Mouse (Mus musculus) small intestine, adult 2 months (tissue): Measurements from ENCODE around the gene Lmod2. TPM values are rescaled to one million over a fixed set of nuclear protein-coding genes. Genes with fewer than 3 reads are reported as not detected.

ENCODE experiments used
- H3K27ac ChIP-seq: fragments of 200-500 bp; 2 replicates; pipeline ENCODE4 v1.5.1; 2012; ENCODE audit warnings: low read depth, low read length, control low read depth, inconsistent platforms; ENCODE audit not compliant: insufficient read depth
- H3K27me3 ChIP-seq: fragments of 200-500 bp; 2 replicates; pipeline ENCODE4 v1.6.1; 2012; ENCODE audit warnings: mild to moderate bottlenecking, moderate library complexity, low read length, inconsistent platforms; ENCODE audit not compliant: control insufficient read depth, insufficient read depth
- H3K36me3 ChIP-seq: fragments of 200-500 bp; 2 replicates; pipeline ENCODE4 v1.6.1; 2012; ENCODE audit warnings: mild to moderate bottlenecking, low read length, control low read depth, inconsistent platforms; ENCODE audit not compliant: control insufficient read depth, insufficient read depth
- H3K4me1 ChIP-seq: fragments of 200-500 bp; 2 replicates; pipeline ENCODE4 v1.6.1; 2012; ENCODE audit warnings: low read length, inconsistent platforms, mixed read lengths; ENCODE audit not compliant: control insufficient read depth, insufficient read depth, insufficient read length
- H3K4me3 ChIP-seq: fragments of 200-500 bp; 2 replicates; pipeline ENCODE4 v1.5.1; 2012; ENCODE audit warnings: low read depth, mild to moderate bottlenecking, control low read depth, inconsistent platforms, low read length, moderate library complexity
- CTCF ChIP-seq: fragments of 200-500 bp; IDR thresholded peaks from 2 replicates; pipeline ENCODE4 v1.5.1; 2012; ENCODE audit warnings: low read depth, mild to moderate bottlenecking, control low read depth, inconsistent platforms, low read length, moderate library complexity, mixed read lengths; ENCODE audit not compliant: insufficient replicate concordance, insufficient read length; ENCODE audit errors: extremely low read depth
- POLR2A ChIP-seq: fragments of 200-500 bp; IDR thresholded peaks from 2 replicates; pipeline ENCODE4 v1.6.1; 2012; ENCODE audit warnings: low read depth, mild to moderate bottlenecking, control low read depth, inconsistent platforms, low read length, moderate library complexity
- WGBS: fragments of 180-500 bp; shearing (Covaris S2); methylation state at CpG from one replicate; pipeline ENCODE4 v1.1.7; 2018; 5-methylcytosine and 5-hydroxymethylcytosine counted together
- polyA plus RNA-seq: library from polyadenylated mRNA; depleted of rRNA; stranded (reverse); fragments of >200 nt; gene quantifications from 2 replicates; pipeline ENCODE4 v1.2.3, GENCODE M21; 2012

The Lmod2 gene
- polyA plus RNA-seq, 1 experiment = not detected

DNA sequence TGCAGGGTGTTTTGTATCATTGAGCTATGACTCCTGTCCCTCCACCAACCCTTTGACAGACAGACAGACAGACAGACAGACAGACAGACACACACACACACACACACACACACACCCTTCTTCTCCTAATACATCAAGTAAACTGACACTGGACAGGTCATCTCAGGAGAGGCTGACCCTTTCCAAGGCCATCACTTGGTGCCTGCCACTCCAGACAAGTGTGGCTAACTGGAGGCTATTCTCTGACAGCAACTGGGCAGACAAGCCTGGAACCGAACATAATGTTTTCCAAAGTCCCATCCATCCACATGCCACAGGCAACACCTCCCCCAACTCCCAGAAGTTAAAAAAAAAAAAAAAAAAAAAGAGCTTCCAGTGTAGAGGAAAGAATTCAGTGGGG, 4.1 kb downstream of the Lmod2 start:
- no peak for TF ChIP-seq POLR2A
- TF ChIP-seq CTCF = no peak
- Histone ChIP-seq H3K27ac (no peak overlapping the region), H3K4me1 (0 out of 2 replicates have a peak, but pooled peaks cover 2% of the 10 kb centered on the region), H3K36me3 (no peaks in the 10 kb centered on the region), H3K4me3 (no peak overlapping the region), H3K27me3 (no peaks in the 10 kb centered on the region)
- WGBS = 33% methylated on average over 1 of the region's 1 CpGs

DNA sequence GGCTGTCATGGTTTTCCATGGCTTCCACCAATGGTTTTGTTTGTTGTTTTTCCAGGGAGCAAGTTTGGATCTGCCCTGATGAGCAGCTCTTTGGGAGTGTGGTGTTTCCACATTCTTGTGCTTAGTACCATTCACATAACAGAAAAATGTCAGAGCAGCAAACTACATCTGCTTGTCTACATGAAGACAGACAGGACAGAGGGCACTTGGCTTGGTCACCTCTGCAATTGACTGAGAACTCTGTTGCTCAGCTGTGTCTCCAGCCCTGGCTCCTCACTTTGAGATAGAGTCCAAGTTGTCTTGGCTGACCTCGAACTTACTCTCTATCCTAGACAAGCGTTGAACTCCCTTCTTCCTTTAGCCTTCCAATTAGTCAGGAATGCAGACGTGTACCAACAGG, 4.8 kb downstream of the Lmod2 start:
- Histone ChIP-seq H3K27ac (no peak overlapping the region), H3K4me1 (0 out of 2 replicates have a peak, but pooled peaks cover 2% of the 10 kb centered on the region), H3K36me3 (no peaks in the 10 kb centered on the region), H3K4me3 (no peak overlapping the region), H3K27me3 (no peaks in the 10 kb centered on the region)
- 78% methylated on average over 3 of the region's 3 CpGs for WGBS
- no peak for TF ChIP-seq CTCF
- TF ChIP-seq POLR2A = no peak

DNA sequence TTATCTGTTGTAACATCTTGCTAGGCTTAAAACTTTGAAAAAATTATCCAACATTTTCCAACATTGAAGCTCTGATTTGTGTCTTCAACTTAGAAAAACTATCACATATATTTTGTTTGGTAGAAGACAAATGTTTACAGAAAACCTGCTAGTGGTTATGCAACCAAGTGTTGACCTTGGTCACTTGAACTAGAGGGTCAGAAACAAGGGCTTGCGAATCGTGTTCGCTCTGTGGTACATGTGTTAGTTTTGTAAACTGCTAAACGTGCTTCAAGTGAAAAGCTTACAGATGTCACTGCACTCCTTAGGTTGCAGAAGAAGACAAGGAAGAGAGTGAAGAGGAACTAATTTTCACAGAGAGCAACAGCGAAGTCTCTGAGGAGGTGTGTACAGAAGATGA, 5.4 kb downstream of the Lmod2 start:
- 73% methylated on average over 5 of the region's 5 CpGs for WGBS

DNA sequence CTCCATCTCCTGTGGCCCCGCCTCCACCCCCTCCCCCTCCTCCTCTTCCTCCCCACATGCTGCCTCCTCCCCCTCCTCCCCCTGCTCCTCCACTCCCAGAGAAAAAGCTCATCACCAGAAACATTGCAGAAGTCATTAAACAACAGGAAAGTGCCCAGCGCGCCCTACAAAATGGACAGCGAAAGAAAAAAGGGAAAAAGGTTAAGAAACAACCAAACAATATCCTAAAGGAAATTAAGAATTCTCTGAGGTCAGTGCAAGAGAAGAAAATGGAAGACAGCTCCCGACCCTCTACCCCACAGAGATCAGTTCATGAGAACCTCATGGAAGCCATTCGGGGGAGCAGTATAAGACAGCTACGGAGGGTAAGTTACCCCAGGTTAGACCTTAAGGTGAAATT, 6.7 kb downstream of the Lmod2 start:
- Histone ChIP-seq H3K4me1 (0 out of 2 replicates have a peak, but pooled peaks cover 2% of the 10 kb centered on the region), H3K4me3 (no peak overlapping the region)
- WGBS = 91% methylated on average over 7 of the region's 7 CpGs

More for the DNA sequence above, 5.4 kb downstream of the Lmod2 start:
- no peak overlapping the region for H3K27ac ChIP-seq
- TF ChIP-seq CTCF (no peak), POLR2A (no peak)
- no peak overlapping the region for H3K4me3 ChIP-seq
- H3K36me3 ChIP-seq = no peaks in the 10 kb centered on the region
- H3K4me1 ChIP-seq = 0 out of 2 replicates have a peak, but pooled peaks cover 2% of the 10 kb centered on the region
- no peaks in the 10 kb centered on the region for H3K27me3 ChIP-seq

DNA sequence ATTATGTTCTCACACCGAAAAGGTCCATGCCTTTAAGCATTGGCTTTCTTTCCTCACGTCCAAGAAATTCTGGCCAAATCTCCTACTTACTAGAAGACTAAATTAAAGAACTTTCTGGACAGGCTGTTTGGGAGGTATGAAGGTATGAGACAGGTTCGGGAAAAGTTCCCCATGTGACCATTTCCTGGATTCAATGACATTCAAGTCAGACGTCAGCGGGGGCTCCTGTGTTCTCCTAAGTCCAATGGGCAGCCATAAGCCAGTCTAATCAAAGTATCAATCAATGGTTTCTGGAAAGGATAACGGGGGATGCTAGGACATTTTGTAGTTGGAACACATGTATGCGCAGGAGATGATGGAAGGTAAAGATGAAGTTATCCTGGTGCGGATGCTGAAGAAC, 8.1 kb downstream of the Lmod2 start:
- Histone ChIP-seq H3K27me3 (no peaks in the 10 kb centered on the region), H3K4me1 (0 out of 2 replicates have a peak, but pooled peaks cover 2% of the 10 kb centered on the region), H3K36me3 (no peaks in the 10 kb centered on the region), H3K4me3 (no peak overlapping the region), H3K27ac (no peak overlapping the region)
- 89% methylated on average over 8 of the region's 8 CpGs for WGBS
- TF ChIP-seq POLR2A (no peak), CTCF (no peak)

More for the DNA sequence above, 6.7 kb downstream of the Lmod2 start:
- no peak for TF ChIP-seq CTCF
- no peak for TF ChIP-seq POLR2A
- H3K27me3 ChIP-seq = no peaks in the 10 kb centered on the region
- no peak overlapping the region for H3K27ac ChIP-seq
- no peaks in the 10 kb centered on the region for H3K36me3 ChIP-seq

DNA sequence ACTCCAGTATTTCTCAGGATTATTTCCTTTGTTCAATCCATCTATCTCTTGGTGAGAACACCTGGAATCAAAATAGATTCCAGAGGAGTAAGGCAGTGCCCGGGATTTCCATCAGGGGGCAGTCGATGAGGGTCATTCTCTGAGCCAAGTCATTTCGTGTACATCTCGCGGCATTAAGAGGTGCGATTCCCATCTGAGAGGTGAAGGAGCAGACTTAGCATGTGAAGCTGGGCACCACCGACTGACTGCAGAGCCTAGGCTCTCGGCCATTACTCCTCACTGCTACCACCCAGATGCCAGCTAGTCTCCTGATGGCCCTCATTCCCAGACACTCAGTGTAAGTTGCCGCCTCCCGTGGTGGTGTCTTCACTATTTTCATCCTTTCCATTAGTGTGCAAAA, 8.9 kb downstream of the Lmod2 start:
- 65% methylated on average over 10 of the region's 10 CpGs for WGBS
- 0 out of 2 replicates have a peak, but pooled peaks cover 2% of the 10 kb centered on the region for H3K4me1 ChIP-seq
- TF ChIP-seq CTCF (peak; percentile 21; the same call in 1 of the 2 replicates), POLR2A (no peak)
- H3K27ac ChIP-seq = no peak overlapping the region
- H3K27me3 ChIP-seq = no peaks in the 10 kb centered on the region
- H3K36me3 ChIP-seq = no peaks in the 10 kb centered on the region
- no peak overlapping the region for H3K4me3 ChIP-seq

DNA sequence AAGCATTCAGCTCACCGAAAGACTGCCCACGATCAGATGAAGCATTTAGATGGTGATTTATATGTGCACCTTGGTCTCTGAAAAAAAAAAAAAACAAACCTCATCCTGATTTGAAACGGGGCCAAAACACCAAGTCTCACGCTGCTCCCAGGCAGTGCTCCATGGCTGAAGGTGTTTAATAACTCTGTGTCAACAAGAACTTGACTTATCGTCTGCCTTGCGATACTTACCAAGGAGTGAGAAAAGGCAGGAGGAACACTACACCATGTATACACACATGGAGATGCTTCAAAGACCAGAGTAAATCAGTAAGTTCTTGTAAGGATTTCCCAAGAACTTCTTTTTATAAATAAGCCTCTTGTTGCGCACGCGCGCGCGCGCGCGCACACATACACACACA, 10.0 kb downstream of the Lmod2 start:
- Histone ChIP-seq H3K27ac (no peak overlapping the region), H3K4me3 (no peak overlapping the region), H3K27me3 (no peaks in the 10 kb centered on the region), H3K4me1 (0 out of 2 replicates have a peak, but pooled peaks cover 2% of the 10 kb centered on the region), H3K36me3 (peaks cover 2% of the 10 kb centered on the region; the same call in 1 of the 2 replicates)
- WGBS = 63% methylated on average over 15 of the region's 15 CpGs
- TF ChIP-seq POLR2A = no peak
- TF ChIP-seq CTCF = no peak

DNA sequence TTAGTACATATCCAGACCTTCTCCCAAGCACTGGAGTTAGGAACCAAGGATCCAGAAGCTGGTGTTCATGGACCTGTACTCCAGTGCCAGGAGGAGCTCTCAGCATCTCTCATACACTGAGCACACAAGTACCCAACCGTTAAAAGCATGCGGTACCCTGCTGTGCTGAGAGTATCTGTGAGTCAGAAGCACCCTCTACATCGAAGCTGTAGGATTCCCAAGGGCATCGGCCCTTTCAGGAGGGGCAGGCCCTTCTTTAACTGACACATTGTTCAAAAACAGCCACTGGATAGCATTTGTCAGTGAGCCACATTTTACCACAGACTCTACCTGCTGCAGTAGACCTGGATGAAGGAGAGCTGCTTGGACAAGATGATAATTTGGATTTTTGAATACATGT, 10.6 kb downstream of the Lmod2 start:
- TF ChIP-seq POLR2A (no peak), CTCF (no peak)
- Histone ChIP-seq H3K36me3 (peaks cover 4% of the 10 kb centered on the region; the same call in 1 of the 2 replicates), H3K27ac (no peak overlapping the region), H3K4me3 (no peak overlapping the region), H3K27me3 (no peaks in the 10 kb centered on the region), H3K4me1 (0 out of 2 replicates have a peak, but pooled peaks cover 2% of the 10 kb centered on the region)
- 75% methylated on average over 4 of the region's 4 CpGs for WGBS
